In the genomic region with DNA sequence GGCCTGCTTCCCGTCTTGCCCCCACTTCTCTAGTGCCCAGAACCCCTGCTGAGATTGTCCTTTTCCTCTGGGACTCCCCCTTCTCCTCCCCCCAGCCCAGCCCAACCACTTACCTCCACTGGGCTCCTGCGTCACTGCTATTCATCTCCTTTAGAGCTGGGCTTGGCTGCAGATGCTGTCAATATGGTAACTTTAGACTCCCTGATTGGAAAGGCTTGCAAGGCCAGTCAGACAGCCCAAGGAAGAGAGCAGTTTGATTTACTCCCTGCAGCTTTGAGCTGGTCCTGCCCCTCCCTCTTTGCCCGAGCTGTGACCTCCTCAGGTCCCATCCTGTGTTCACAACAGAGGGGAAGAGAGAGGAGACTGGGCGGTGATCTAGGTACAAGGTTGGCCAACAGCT, we compare ENCODE assay signal across 8 mouse cellular contexts.
DNase-seq lines count a peak whose midpoint lies in the region; ATAC-seq lines count a peak whose summit lies in the region.

No protein-coding gene starts in this region.

- H3K27ac ChIP-seq in forebrain, embryonic 11.5 days (ENCODE audit: low read depth, low read length) = no peak overlapping the region
- no peak overlapping the region for H3K27ac ChIP-seq in forebrain, embryonic 15.5 days (replicated peaks)

- no peaks in the 10 kb centered on the region for H3K36me3 ChIP-seq in forebrain, embryonic 11.5 days (ENCODE audit: control insufficient read depth, insufficient read depth, low read length)
- no peaks in the 10 kb centered on the region for H3K36me3 ChIP-seq in forebrain, embryonic 15.5 days

- DNase-seq in forebrain, embryonic 11.5 days (ENCODE audit: low spot score) = peak; percentile 47
- DNase-seq in urinary bladder, adult 2 months (ENCODE audit: low spot score) = peak; percentile 55
- no peak for DNase-seq in urinary bladder, postnatal 10 days (ENCODE audit: low spot score)
- DNase-seq in kidney, postnatal 25 days = peak; percentile 52 to 80
- DNase-seq in yolk sac, embryonic 10.5 days (ENCODE audit: low spot score) = peak; percentile 46
- DNase-seq in right cerebral cortex, postnatal 36 days (ENCODE audit: low spot score in 2 of 2) = no peak
- no peak for DNase-seq in right cerebral cortex, adult 18-20 months

- no peaks in the 10 kb centered on the region for H3K9me3 ChIP-seq in forebrain, embryonic 11.5 days (ENCODE audit: control insufficient read depth, low read length)
- no peaks in the 10 kb centered on the region for H3K9me3 ChIP-seq in forebrain, embryonic 15.5 days

- ATAC-seq in forebrain, embryonic 11.5 days (replicated peaks; ENCODE audit: low FRiP score) = no peak
- no peak for ATAC-seq in forebrain, embryonic 15.5 days (replicated peaks)

- no peak overlapping the region for H3K4me3 ChIP-seq in forebrain, embryonic 11.5 days (ENCODE audit: low read depth, low read length)
- no peak overlapping the region for H3K4me3 ChIP-seq in forebrain, embryonic 15.5 days

- peaks cover 4% of the 10 kb centered on the region for H3K4me1 ChIP-seq in forebrain, embryonic 11.5 days (replicated peaks; ENCODE audit: control insufficient read depth, insufficient read depth, low read length)
- H3K4me1 ChIP-seq in forebrain, embryonic 15.5 days = peaks cover 32% of the 10 kb centered on the region

- no peaks in the 10 kb centered on the region for H3K27me3 ChIP-seq in forebrain, embryonic 11.5 days (ENCODE audit: control insufficient read depth, insufficient read depth, low read length)
- H3K27me3 ChIP-seq in forebrain, embryonic 15.5 days = no peaks in the 10 kb centered on the region

- H3K4me2 ChIP-seq in forebrain, embryonic 11.5 days (ENCODE audit: low read depth, low read length, severe bottlenecking) = no peak overlapping the region
- H3K4me2 ChIP-seq in forebrain, embryonic 15.5 days (replicated peaks) = no peak overlapping the region

- H3K9ac ChIP-seq in forebrain, embryonic 11.5 days (ENCODE audit: low read length) = no peak overlapping the region
- H3K9ac ChIP-seq in forebrain, embryonic 15.5 days (replicated peaks) = no peak overlapping the region

- WGBS in forebrain, embryonic 11.5 days = 27% methylated on average over 4 of the region's 4 CpGs
- 38% methylated on average over 4 of the region's 4 CpGs for WGBS in forebrain, embryonic 15.5 days

Comparison
In these comparisons a context has a peak if more than half of its experiments do, and no peak if none do; other contexts are left out.
1. DNase-seq: peak in forebrain, embryonic 11.5 days (single experiment), urinary bladder, adult 2 months (single experiment), kidney, postnatal 25 days (2 of 2) and yolk sac, embryonic 10.5 days (single experiment); none in urinary bladder, postnatal 10 days (single experiment), right cerebral cortex, postnatal 36 days (0 of 2) and right cerebral cortex, adult 18-20 months (single experiment).